Mouse (Mus musculus) testis, adult 2 months (tissue): ENCODE results near the gene Snd1.

ENCODE experiments used
- CTCF ChIP-seq: fragments of 200-500 bp; IDR thresholded peaks from 2 replicates; pipeline ENCODE4 v1.5.1; 2012; ENCODE audit warnings: low read depth, mild to moderate bottlenecking, inconsistent platforms, low read length, moderate library complexity; ENCODE audit not compliant: control insufficient read depth, insufficient read depth, insufficient replicate concordance
- POLR2A ChIP-seq: fragments of 200-500 bp; IDR thresholded peaks from 2 replicates; pipeline ENCODE4 v1.6.1; 2012; ENCODE audit warnings: low read depth, mild to moderate bottlenecking, inconsistent platforms, low read length, moderate library complexity; ENCODE audit not compliant: control insufficient read depth

- TF ChIP-seq CTCF (no peak), POLR2A (no peak)
Observed at GRCm38 (mm10) chr6:28594759-28595158, 119.8 kb downstream of the Snd1 start.
